Mouse (Mus musculus) kidney, adult 8-10 months (tissue): Measurements from ENCODE around the gene Ostf1.

ENCODE experiments used
- DNase-seq, 2 experiments: peaks; one replicate each; pipeline ENCODE4 v3.0.0; 2022

Ostf1 gene

DNA sequence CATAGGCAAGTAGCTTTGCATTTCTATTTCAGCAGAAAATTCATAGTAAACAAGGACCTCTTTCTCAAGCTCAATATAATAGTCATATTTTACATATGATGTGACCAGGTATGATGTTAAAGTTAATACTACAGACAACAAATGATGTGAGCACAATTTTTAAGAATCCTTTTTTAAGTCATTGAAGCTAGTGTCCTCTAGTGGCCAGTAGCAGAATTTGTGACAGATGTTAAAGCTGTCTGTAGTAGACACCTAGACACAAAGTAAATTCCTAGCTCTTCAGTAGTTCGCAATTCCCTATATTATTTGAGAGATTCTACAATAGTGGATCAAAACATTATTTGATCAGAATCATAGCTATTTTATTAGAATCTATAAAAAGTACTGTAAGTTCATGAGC lies 73.9 kb downstream of the Ostf1 start:
- DNase-seq, result no peak

DNA sequence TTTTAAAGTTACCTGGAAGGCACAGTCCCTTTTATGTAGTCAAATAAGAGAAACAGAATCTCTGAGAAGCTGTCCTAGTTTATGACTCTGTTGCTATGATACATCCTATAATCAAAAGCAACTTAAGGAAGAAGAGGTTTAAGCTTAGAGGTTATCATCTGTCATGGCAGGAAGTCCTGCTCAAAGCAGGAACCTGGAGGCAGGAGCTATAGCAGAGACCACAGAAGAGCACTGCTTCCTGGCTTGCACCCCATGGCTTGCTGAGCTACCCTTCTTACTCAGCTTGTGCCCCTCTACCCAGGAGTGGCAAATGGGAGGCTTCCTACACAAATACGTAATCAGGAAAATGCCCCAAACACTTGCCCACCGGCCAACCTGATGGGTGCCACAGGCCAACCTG lies 76.0 kb downstream of the Ostf1 start:
- DNase-seq, result no peak

- DNase-seq, result peak; percentile 19 to 67
Observed at GRCm38 (mm10) chr19:18548668-18549067, 83.0 kb downstream of the Ostf1 start.
